Mouse (Mus musculus) MEL (cell line): ENCODE data around the gene Tspan14. TPM values are rescaled to one million over a fixed set of nuclear protein-coding genes. Genes with fewer than 3 reads are reported as not detected.

Experiments
- DNase-seq: peaks from one replicate; pipeline ENCODE4 v3.0.0; 2011; ENCODE audit warnings: low read depth, low spot score
- H3K27ac ChIP-seq: 2 replicates; pipeline ENCODE4 v1.5.1; 2012; ENCODE audit warnings: low read depth, mild to moderate bottlenecking, control low read depth, low read length, moderate library complexity; ENCODE audit not compliant: control insufficient read depth
- H3K27me3 ChIP-seq, 2 experiments: fragments of 150-350 bp in 1 of 2; sonication (generic) in 1 of 2; 2 replicates each; pipeline ENCODE4 v1.6.1; 2012; ENCODE audit warnings: low read length in 2 of 2, mild to moderate bottlenecking in 2 of 2, improper control_type of control experiment in 1 of 2, moderate library complexity in 1 of 2; ENCODE audit not compliant: insufficient read depth in 2 of 2, control insufficient read depth in 1 of 2
- H3K36me3 ChIP-seq, 2 experiments: 2 replicates each; pipeline ENCODE4 v1.6.1; 2012 to 2014; ENCODE audit warnings: low read length in 2 of 2, improper control_type of control experiment in 1 of 2, inconsistent platforms in 1 of 2, mild to moderate bottlenecking in 1 of 2; ENCODE audit not compliant: insufficient read depth in 2 of 2, control insufficient read depth in 1 of 2
- H3K4me1 ChIP-seq, 2 experiments: fragments of 150-350 bp in 1 of 2; sonication (generic) in 1 of 2; 2 replicates each; pipeline ENCODE4 v1.6.1; 2012; ENCODE audit warnings: low read length in 2 of 2, improper control_type of control experiment in 1 of 2, mild to moderate bottlenecking in 1 of 2; ENCODE audit not compliant: insufficient read depth in 2 of 2, control insufficient read depth in 1 of 2
- H3K4me3 ChIP-seq, 2 experiments: fragments of 150-350 bp in 1 of 2; sonication (generic) in 1 of 2; 2 replicates each; pipeline ENCODE4 v1.5.1; 2012; ENCODE audit warnings: low read depth in 2 of 2, low read length in 2 of 2, mild to moderate bottlenecking in 2 of 2, moderate library complexity in 2 of 2, control low read depth in 1 of 2, improper control_type of control experiment in 1 of 2; ENCODE audit not compliant: control insufficient read depth in 1 of 2, insufficient read depth in 1 of 2
- H3K79me2 ChIP-seq: 2 replicates; pipeline ENCODE4 v1.6.1; 2012; ENCODE audit warnings: mild to moderate bottlenecking, low read length, moderate library complexity; ENCODE audit not compliant: control insufficient read depth, poor library complexity, insufficient read depth
- H3K9ac ChIP-seq: 2 replicates; pipeline ENCODE4 v1.6.1; 2012; ENCODE audit warnings: low read depth, mild to moderate bottlenecking, control low read depth, low read length, moderate library complexity; ENCODE audit not compliant: control insufficient read depth, poor library complexity, severe bottlenecking
- H3K9me3 ChIP-seq: fragments of 150-350 bp; sonication (generic); replicated peaks from 2 replicates; pipeline ENCODE4 v1.6.1; 2012; ENCODE audit warnings: mild to moderate bottlenecking, low read length, improper control_type of control experiment, moderate library complexity; ENCODE audit not compliant: insufficient read depth
- CHD2 ChIP-seq: IDR thresholded peaks from 2 replicates; pipeline ENCODE4 v1.6.1; 2011; ENCODE audit warnings: low read length, improper control_type of control experiment
- E2F4 ChIP-seq: IDR thresholded peaks from 2 replicates; pipeline ENCODE4 v1.6.1; 2011; ENCODE audit warnings: low read depth, low read length, improper control_type of control experiment, borderline replicate concordance
- ELF1 ChIP-seq: IDR thresholded peaks from 2 replicates; pipeline ENCODE4 v1.6.1; 2014; ENCODE audit warnings: low read depth, mild to moderate bottlenecking, inconsistent platforms, low read length, improper control_type of control experiment, moderate library complexity
- ETS1 ChIP-seq: IDR thresholded peaks from 2 replicates; pipeline ENCODE4 v1.6.1; 2012; ENCODE audit warnings: low read depth, mild to moderate bottlenecking, inconsistent platforms, low read length, improper control_type of control experiment, moderate library complexity
- GABPA ChIP-seq: IDR thresholded peaks from 2 replicates; pipeline ENCODE4 v1.6.1; 2012; ENCODE audit warnings: low read depth, mild to moderate bottlenecking, inconsistent platforms, low read length, improper control_type of control experiment, moderate library complexity
- JUND ChIP-seq: IDR thresholded peaks from 2 replicates; pipeline ENCODE4 v1.6.1; 2011; ENCODE audit warnings: low read depth, mild to moderate bottlenecking, improper control_type of control experiment, low read length
- MAZ ChIP-seq: IDR thresholded peaks from 2 replicates; pipeline ENCODE4 v1.6.1; 2012; ENCODE audit warnings: low read depth, mild to moderate bottlenecking, inconsistent platforms, low read length, improper control_type of control experiment
- MEF2A ChIP-seq: IDR thresholded peaks from 2 replicates; pipeline ENCODE4 v1.6.1; 2014; ENCODE audit warnings: low read depth, mild to moderate bottlenecking, inconsistent platforms, low read length, improper control_type of control experiment; ENCODE audit not compliant: poor library complexity, insufficient replicate concordance, severe bottlenecking; ENCODE audit errors: extremely low read depth
- MXI1 ChIP-seq: IDR thresholded peaks from 2 replicates; pipeline ENCODE4 v1.6.1; 2011; ENCODE audit warnings: mild to moderate bottlenecking, low read depth, low read length, improper control_type of control experiment
- MYC ChIP-seq: IDR thresholded peaks from 2 replicates; pipeline ENCODE4 v1.6.1; 2011; ENCODE audit warnings: low read depth, mild to moderate bottlenecking, low read length, improper control_type of control experiment, moderate library complexity
- NELFE ChIP-seq: IDR thresholded peaks from 2 replicates; pipeline ENCODE4 v1.6.1; 2011; ENCODE audit warnings: low read depth, low read length, improper control_type of control experiment
- POLR2A ChIP-seq, 2 experiments: IDR thresholded peaks; 2 replicates each; pipeline ENCODE4 v1.6.1; 2011 to 2012; ENCODE audit warnings: low read length in 2 of 2, mild to moderate bottlenecking in 2 of 2, control low read depth in 1 of 2, improper control_type of control experiment in 1 of 2, low read depth in 1 of 2, moderate library complexity in 1 of 2; ENCODE audit not compliant: control insufficient read depth in 1 of 2, insufficient read depth in 1 of 2, poor library complexity in 1 of 2
- POLR2AphosphoS5 ChIP-seq: IDR thresholded peaks from 2 replicates; pipeline ENCODE4 v1.6.1; 2012; ENCODE audit warnings: low read depth, borderline replicate concordance, mild to moderate bottlenecking, inconsistent platforms, low read length, moderate library complexity, mixed read lengths
- RAD21 ChIP-seq: IDR thresholded peaks from 2 replicates; pipeline ENCODE4 v1.6.1; 2011; ENCODE audit warnings: mild to moderate bottlenecking, low read depth, low read length, improper control_type of control experiment
- SMC3 ChIP-seq: IDR thresholded peaks from 2 replicates; pipeline ENCODE4 v1.6.1; 2011; ENCODE audit warnings: low read depth, low read length, improper control_type of control experiment
- UBTF ChIP-seq: IDR thresholded peaks from 2 replicates; pipeline ENCODE4 v1.6.1; 2012; ENCODE audit warnings: low read depth, mild to moderate bottlenecking, inconsistent platforms, low read length, improper control_type of control experiment, moderate library complexity, borderline replicate concordance; ENCODE audit not compliant: insufficient read depth
- USF2 ChIP-seq, 2 experiments: IDR thresholded peaks; 2 replicates each; pipeline ENCODE4 v1.6.1; 2011 to 2012; ENCODE audit warnings: improper control_type of control experiment in 2 of 2, low read length in 2 of 2, borderline replicate concordance in 1 of 2, inconsistent platforms in 1 of 2, low read depth in 1 of 2, mild to moderate bottlenecking in 1 of 2; ENCODE audit not compliant: insufficient read depth in 1 of 2
- ZMIZ1 ChIP-seq: IDR thresholded peaks from 2 replicates; pipeline ENCODE4 v1.6.1; 2012; ENCODE audit warnings: low read depth, mild to moderate bottlenecking, inconsistent platforms, low read length, improper control_type of control experiment, moderate library complexity
- polyA plus RNA-seq, 2 experiments: library from polyadenylated mRNA; stranded (reverse) in 1 of 2; unstranded in 1 of 2; fragments of >175 nt in 1 of 2; fragments of >200 nt in 1 of 2; gene quantifications; 2 replicates each; pipeline versions ENCODE4 v1.2.1 to v1.2.4; 2012; ENCODE audit warnings: low replicate concordance in 2 of 2, low read depth in 1 of 2; ENCODE audit not compliant: insufficient read length in 2 of 2, insufficient read depth in 1 of 2, missing spikeins in 1 of 2
- total RNA-seq: library from RNA; depleted of rRNA; stranded (reverse); fragments of 300-350 nt; gene quantifications from 2 replicates; pipeline ENCODE4 v1.2.3, GENCODE M21; 2012; rRNA removed

Tspan14 gene
- total RNA-seq (16.7 and 24.8 TPM in 2 replicates), polyA plus RNA-seq (10 to 100 TPM in 1 of 2 experiments, not detected in 1; 29.9 TPM)

- TF ChIP-seq CHD2, result no peak
- no peak for TF ChIP-seq ETS1
- TF ChIP-seq RAD21, result no peak
- TF ChIP-seq MXI1, result no peak; the same call in 1 of the 2 replicates
- TF ChIP-seq POLR2A (IDR thresholded peaks at IDR 0.05; ENCODE audit: control insufficient read depth in 1 of 2, insufficient read depth in 1 of 2, low read depth in 1 of 2, low read length in 2 of 2, poor library complexity in 1 of 2), result peak; percentile 43 to 68; a peak in 2 of 4 replicates
- TF ChIP-seq UBTF, result 0 out of 2 replicates have a peak, but pooled peaks have one; percentile 49
- peak; percentile 56 for TF ChIP-seq NELFE
- TF ChIP-seq SMC3, result no peak
- Histone ChIP-seq H3K9ac (peak within 1 kb of the TSS; percentile 96), H3K4me1 (peaks cover 7 to 36% of the 10 kb centered on the region in 2 experiments), H3K27ac (peak within 1 kb of the TSS; percentile 68), H3K36me3 (peaks cover 0 to 38% of the 10 kb centered on the region in 2 experiments; a peak in 2 of 4 replicates), H3K9me3 (no peaks in the 10 kb centered on the region), H3K79me2 (peaks cover 21% of the 10 kb centered on the region), H3K4me3 (peak within 1 kb of the TSS; percentile 88 to 99), H3K27me3 (no peaks in the 10 kb centered on the region)
- no peak for DNase-seq
Measured at GRCm38 (mm10) chr14:40966392-40966861, at the start of gene Tspan14. Tspan14 (minus strand) TSS chr14:40966807.

- no peaks in the 10 kb centered on the region for H3K9me3 ChIP-seq
- no peak overlapping the region for H3K4me3 ChIP-seq
- H3K27ac ChIP-seq, result no peak overlapping the region
- DNase-seq, result peak; percentile 28
- no peak overlapping the region for H3K9ac ChIP-seq
- no peaks in the 10 kb centered on the region for H3K27me3 ChIP-seq
- no peak for TF ChIP-seq UBTF
- no peak for TF ChIP-seq GABPA
- TF ChIP-seq SMC3, result no peak
- no peak for TF ChIP-seq MYC
- no peak for TF ChIP-seq E2F4
- TF ChIP-seq ELF1, result no peak
- TF ChIP-seq POLR2AphosphoS5, result no peak
- no peak for TF ChIP-seq USF2 (IDR thresholded peaks at IDR 0.05; ENCODE audit: borderline replicate concordance in 1 of 2, insufficient read depth in 1 of 2, low read depth in 1 of 2, low read length in 2 of 2)
- no peak for TF ChIP-seq JUND
- no peak for TF ChIP-seq MEF2A
- no peak for TF ChIP-seq ZMIZ1
- no peak for TF ChIP-seq MAZ
- no peak for TF ChIP-seq ETS1
- H3K4me1 ChIP-seq, result peaks cover 2 to 18% of the 10 kb centered on the region in 2 experiments; a peak in 3 of 4 replicates
- peaks cover 3% of the 10 kb centered on the region; the same call in 1 of the 2 replicates for H3K79me2 ChIP-seq
- peaks cover 0 to 14% of the 10 kb centered on the region in 2 experiments; a peak in 2 of 4 replicates for H3K36me3 ChIP-seq
Measured at GRCm38 (mm10) chr14:41014701-41015240, 48.2 kb upstream of the Tspan14 start.
